Mouse (Mus musculus) heart, adult 2 months (tissue): ENCODE results near the gene Ccdc141. TPM values are rescaled to one million over a fixed set of nuclear protein-coding genes. Genes with fewer than 3 reads are reported as not detected.

Source experiments
- DNase-seq, 2 experiments: peaks; one replicate each; pipeline ENCODE4 v3.0.0; 2021
- H3K27ac ChIP-seq: fragments of 200-600 bp; 2 replicates; pipeline ENCODE4 v1.8.1; 2022
- H3K27me3 ChIP-seq: fragments of 200-500 bp; 2 replicates; pipeline ENCODE4 v1.6.1; 2012; ENCODE audit warnings: mild to moderate bottlenecking, low read length, inconsistent platforms, mixed read lengths; ENCODE audit not compliant: control insufficient read depth, insufficient read depth
- H3K36me3 ChIP-seq: fragments of 200-500 bp; 2 replicates; pipeline ENCODE4 v1.6.1; 2012; ENCODE audit warnings: low read length, inconsistent platforms; ENCODE audit not compliant: control insufficient read depth, insufficient read depth
- H3K4me1 ChIP-seq: fragments of 200-500 bp; 2 replicates; pipeline ENCODE4 v1.6.1; 2011; ENCODE audit warnings: low read length; ENCODE audit not compliant: control insufficient read depth, insufficient read depth
- H3K4me3 ChIP-seq: fragments of 200-600 bp; 2 replicates; pipeline ENCODE4 v1.8.1; 2022
- H3K79me2 ChIP-seq: fragments of 200-500 bp; replicated peaks from 2 replicates; pipeline ENCODE4 v1.6.1; 2012; ENCODE audit warnings: mild to moderate bottlenecking, inconsistent platforms, low read length, moderate library complexity, mixed read lengths; ENCODE audit not compliant: control insufficient read depth, insufficient read depth
- H3K9ac ChIP-seq: fragments of 200-500 bp; 2 replicates; pipeline ENCODE4 v1.6.1; 2012; ENCODE audit warnings: low read depth, mild to moderate bottlenecking, control low read depth, inconsistent platforms, low read length, mixed read lengths
- CTCF ChIP-seq: fragments of 200-600 bp; IDR thresholded peaks from 2 replicates; pipeline ENCODE4 v1.8.1; 2022; ENCODE audit warnings: antibody characterized with exemption, mild to moderate bottlenecking, moderate library complexity
- EP300 ChIP-seq: fragments of 200-500 bp; IDR thresholded peaks from 2 replicates; pipeline ENCODE4 v1.6.1; 2011; ENCODE audit warnings: low read depth, low read length, control low read depth; ENCODE audit not compliant: insufficient read depth
- POLR2A ChIP-seq: fragments of 200-500 bp; IDR thresholded peaks from 2 replicates; pipeline ENCODE4 v1.6.1; 2011; ENCODE audit warnings: mild to moderate bottlenecking, low read depth, low read length, control low read depth; ENCODE audit not compliant: insufficient read depth
- WGBS: fragments of 180-500 bp; shearing (Covaris S2); methylation state at CpG from one replicate; pipeline ENCODE4 v1.1.7; 2018; 5-methylcytosine and 5-hydroxymethylcytosine counted together
- intact Hi-C: fragments of 180-260 bp; cut with DNase I; formaldehyde crosslinking; loops from one replicate; pipeline ENCODE4 v1.15.1; 2025
- polyA plus RNA-seq: library from polyadenylated mRNA; depleted of rRNA; stranded (reverse); fragments of >200 nt; gene quantifications from 2 replicates; pipeline ENCODE4 v1.2.3, GENCODE M21; 2012
- total RNA-seq, 2 experiments: library from RNA; stranded (reverse); gene quantifications; 2 replicates each; pipeline ENCODE4 v1.2.3; 2021

Gene Ccdc141
- total and polyA plus RNA-seq, 3 experiments, result 35.6 to 189 (median 182) TPM

- DNase-seq, result no peak
- Histone ChIP-seq H3K27me3 (no peaks in the 10 kb centered on the region), H3K79me2 (no peaks in the 10 kb centered on the region), H3K9ac (no peak overlapping the region), H3K4me3 (no peak overlapping the region), H3K27ac (no peak overlapping the region), H3K4me1 (peaks cover 5% of the 10 kb centered on the region), H3K36me3 (peaks cover 30% of the 10 kb centered on the region)
- 50% methylated on average over 8 of the region's 8 CpGs for WGBS
- TF ChIP-seq CTCF (no peak), EP300 (no peak), POLR2A (no peak)
- intact Hi-C loops, result no loop called here
These were observed 60.8 kb downstream of the Ccdc141 start for GRCm38 (mm10) chr2:77109506-77110123.

GRCm38 (mm10) chr2:77108562-77108961 lies 61.9 kb downstream of the Ccdc141 start:
- no peak overlapping the region for H3K9ac ChIP-seq
- intact Hi-C loops, result no loop called here
- H3K27ac ChIP-seq, result no peak overlapping the region
- no peak overlapping the region for H3K4me3 ChIP-seq
- TF ChIP-seq EP300 (no peak), CTCF (no peak), POLR2A (no peak)
- H3K4me1 ChIP-seq, result peaks cover 2% of the 10 kb centered on the region; the same call in 1 of the 2 replicates
- H3K36me3 ChIP-seq, result peaks cover 25% of the 10 kb centered on the region
- 85% methylated on average over 5 of the region's 5 CpGs for WGBS
- H3K27me3 ChIP-seq, result no peaks in the 10 kb centered on the region
- DNase-seq, result no peak
- no peaks in the 10 kb centered on the region for H3K79me2 ChIP-seq

- intact Hi-C loops, result no loop called here
- H3K27me3 ChIP-seq, result no peaks in the 10 kb centered on the region
- H3K4me3 ChIP-seq, result no peak overlapping the region
- peaks cover 20% of the 10 kb centered on the region for H3K36me3 ChIP-seq
- no peak overlapping the region for H3K9ac ChIP-seq
- no peak overlapping the region; the same call in 1 of the 2 replicates for H3K27ac ChIP-seq
- TF ChIP-seq CTCF (no peak), POLR2A (no peak), EP300 (no peak)
- DNase-seq, result no peak
- 60% methylated on average over 3 of the region's 3 CpGs for WGBS
- H3K79me2 ChIP-seq, result no peaks in the 10 kb centered on the region
- no peaks in the 10 kb centered on the region for H3K4me1 ChIP-seq
These were observed 64.3 kb downstream of the Ccdc141 start for GRCm38 (mm10) chr2:77106150-77106549.

DNA sequence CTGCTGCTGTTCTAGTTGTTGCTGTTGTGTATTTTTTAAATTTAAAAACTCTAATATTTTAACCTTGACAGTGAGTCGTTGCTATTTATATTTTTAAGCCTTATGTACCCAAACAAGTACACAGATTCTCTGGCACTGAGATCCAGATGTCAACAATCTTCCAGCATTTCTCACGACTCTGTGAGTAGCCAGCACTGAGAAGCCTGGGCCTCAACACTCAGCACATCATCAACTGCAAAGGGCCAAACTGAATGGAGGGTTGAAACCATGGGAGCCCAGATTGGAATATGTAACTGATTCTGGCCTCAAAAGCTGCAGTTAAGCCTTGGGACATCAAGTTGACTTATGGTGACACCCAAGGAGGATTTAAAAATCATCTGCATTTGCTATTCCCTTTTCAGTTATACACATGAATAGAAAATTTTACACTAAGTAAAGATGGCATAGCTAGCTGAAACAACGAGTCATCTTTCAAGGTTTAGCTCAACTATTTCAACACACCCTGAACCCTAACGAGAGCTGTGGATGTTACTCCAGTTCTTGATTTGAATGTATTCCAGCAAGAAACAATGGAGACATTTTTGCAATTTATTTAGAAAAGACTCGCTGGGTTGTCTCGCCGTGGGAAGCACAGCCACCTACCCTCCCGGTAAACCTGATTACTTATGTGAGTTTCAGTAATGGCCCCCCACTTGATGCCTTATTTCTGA lies 65.3 kb downstream of the Ccdc141 start:
- 80% methylated on average over 8 of the region's 8 CpGs for WGBS
- intact Hi-C loops, result no loop called here
- no peak overlapping the region for H3K9ac ChIP-seq
- no peaks in the 10 kb centered on the region for H3K4me1 ChIP-seq
- no peaks in the 10 kb centered on the region for H3K27me3 ChIP-seq
- peaks cover 20% of the 10 kb centered on the region for H3K36me3 ChIP-seq
- H3K79me2 ChIP-seq, result no peaks in the 10 kb centered on the region
- no peak overlapping the region for H3K4me3 ChIP-seq
- TF ChIP-seq CTCF (no peak), EP300 (no peak), POLR2A (no peak)
- H3K27ac ChIP-seq, result no peak overlapping the region
- no peak for DNase-seq

DNA sequence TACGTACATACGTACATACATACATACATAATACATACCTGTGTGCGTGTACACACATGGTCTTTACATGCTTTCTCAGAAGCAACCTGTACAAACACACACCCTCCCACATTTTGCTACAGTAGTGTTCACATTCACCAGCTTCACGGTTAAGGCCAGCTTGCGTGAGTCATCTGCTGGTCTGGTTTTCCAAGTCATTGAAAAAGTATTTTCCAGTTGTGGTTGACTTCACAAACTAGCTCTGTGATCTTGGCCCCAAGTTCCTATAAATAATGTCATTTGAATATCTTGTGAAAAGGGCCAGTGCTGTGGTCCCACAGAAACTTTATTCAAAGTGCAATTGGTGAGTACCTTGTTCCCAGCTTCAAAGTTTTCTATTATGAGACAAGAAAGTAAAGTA lies 67.9 kb downstream of the Ccdc141 start:
- TF ChIP-seq POLR2A (no peak), EP300 (no peak), CTCF (no peak)
- 77% methylated on average over 5 of the region's 5 CpGs for WGBS
- H3K4me1 ChIP-seq, result no peaks in the 10 kb centered on the region
- no peak for DNase-seq
- H3K4me3 ChIP-seq, result no peak overlapping the region
- H3K27ac ChIP-seq, result no peak overlapping the region
- H3K79me2 ChIP-seq, result no peaks in the 10 kb centered on the region
- H3K9ac ChIP-seq, result no peak overlapping the region
- intact Hi-C loops, result no loop called here
- H3K27me3 ChIP-seq, result no peaks in the 10 kb centered on the region
- H3K36me3 ChIP-seq, result peaks cover 15% of the 10 kb centered on the region

GRCm38 (mm10) chr2:77099814-77100213 lies 70.6 kb downstream of the Ccdc141 start:
- no peak overlapping the region for H3K4me3 ChIP-seq
- intact Hi-C loops, result loop anchor here (1.0 kb wide), 1 partner anchor 43 kb away; no protein-coding TSS in a partner anchor

More at GRCm38 (mm10) chr2:77099814-77100213, 70.6 kb downstream of the Ccdc141 start:
- no peak overlapping the region for H3K9ac ChIP-seq
- TF ChIP-seq CTCF, result no peak
- TF ChIP-seq EP300, result no peak
- no peak for TF ChIP-seq POLR2A
- H3K27me3 ChIP-seq, result no peaks in the 10 kb centered on the region
- no peaks in the 10 kb centered on the region for H3K4me1 ChIP-seq
- DNase-seq, result no peak
- no peak overlapping the region for H3K27ac ChIP-seq
- 92% methylated on average over 2 of the region's 2 CpGs for WGBS
- H3K36me3 ChIP-seq, result peaks cover 4% of the 10 kb centered on the region
- H3K79me2 ChIP-seq, result no peaks in the 10 kb centered on the region
